In genomic region chr1:106602941-106603340, GRCm38 (mm10) we compare ENCODE assay signal across 9 mouse cellular contexts.
A peak's percentile ranks its signal among the peaks of the same experiment; 100 is the strongest.
DNase-seq lines count a peak whose midpoint lies in the region; ATAC-seq lines count a peak whose summit lies in the region.
"Had no signal": no experiment of that assay in that cellular context is flagged by ENCODE, and none has a peak within 500 bp of the region (broad histone marks: within the 10 kb centered on the region; RNA-seq: fewer than 3 reads in every experiment).

No protein-coding gene starts in this region.

- ATAC-seq in forebrain, embryonic 15.5 days (replicated peaks), result peak; percentile 92
- ATAC-seq in midbrain, embryonic 13.5 days, result peak; percentile 87

- H3K36me3 ChIP-seq in heart, embryonic 10.5 days, result no peaks in the 10 kb centered on the region
- no peaks in the 10 kb centered on the region for H3K36me3 ChIP-seq in forebrain, embryonic 15.5 days
- no peaks in the 10 kb centered on the region for H3K36me3 ChIP-seq in midbrain, embryonic 13.5 days
- H3K36me3 ChIP-seq: liver, embryonic 13.5 days had no signal

- 0 out of 2 replicates have a peak overlapping the region, but pooled peaks have one; percentile 0 for H3K4me2 ChIP-seq in forebrain, embryonic 15.5 days (replicated peaks)
- H3K4me2 ChIP-seq in midbrain, embryonic 13.5 days (replicated peaks), result no peak overlapping the region
- H3K4me2 ChIP-seq: liver, embryonic 13.5 days had no signal

- H3K27me3 ChIP-seq in heart, embryonic 10.5 days (ENCODE audit: insufficient read depth, poor library complexity, severe bottlenecking), result no peaks in the 10 kb centered on the region
- H3K27me3 ChIP-seq in forebrain, embryonic 15.5 days, result no peaks in the 10 kb centered on the region
- H3K27me3 ChIP-seq in midbrain, embryonic 13.5 days, result no peaks in the 10 kb centered on the region
- H3K27me3 ChIP-seq: liver, embryonic 13.5 days had no signal

- peaks cover 20% of the 10 kb centered on the region for H3K4me1 ChIP-seq in heart, embryonic 10.5 days
- peaks cover 15% of the 10 kb centered on the region for H3K4me1 ChIP-seq in forebrain, embryonic 15.5 days
- peaks cover 15% of the 10 kb centered on the region for H3K4me1 ChIP-seq in midbrain, embryonic 13.5 days (replicated peaks)
- H3K4me1 ChIP-seq: liver, embryonic 13.5 days had no signal

- H3K9ac ChIP-seq in forebrain, embryonic 15.5 days (replicated peaks), result no peak overlapping the region
- H3K9ac ChIP-seq in midbrain, embryonic 13.5 days (replicated peaks), result no peak overlapping the region
- H3K9ac ChIP-seq: liver, embryonic 13.5 days had no signal

- intact Hi-C loops in heart, postnatal 14 days (cut with DNase I), result no loop called here
- intact Hi-C loops in gastrocnemius, postnatal 14 days (cut with DNase I; ENCODE audit: low total_unique reads), result no loop called here

- H3K27ac ChIP-seq in heart, embryonic 10.5 days, result peak overlapping the region; percentile 74
- H3K27ac ChIP-seq in forebrain, embryonic 15.5 days (replicated peaks), result peak overlapping the region; percentile 15; the same call in 1 of the 2 replicates
- H3K27ac ChIP-seq in midbrain, embryonic 13.5 days, result peak overlapping the region; percentile 40
- H3K27ac ChIP-seq: liver, embryonic 13.5 days had no signal

- 7% methylated on average over 6 of the region's 6 CpGs for WGBS in heart, embryonic 10.5 days
- WGBS in forebrain, embryonic 15.5 days, result 9% methylated on average over 6 of the region's 6 CpGs
- WGBS in midbrain, embryonic 13.5 days, result 36% methylated on average over 6 of the region's 6 CpGs

- DNase-seq in heart, embryonic 10.5 days (ENCODE audit: low spot score), result no peak
- DNase-seq in heart, postnatal 14 days, result no peak
- peak; percentile 33 for DNase-seq in ovary, postnatal 36 days (ENCODE audit: low spot score)
- DNase-seq in ovary, postnatal 14 days (ENCODE audit: low spot score), result no peak
- DNase-seq in gastrocnemius, postnatal 14 days, result no peak
- DNase-seq in gastrocnemius, postnatal 10 days, result no peak
- DNase-seq: liver, embryonic 13.5 days had no signal

- H3K4me3 ChIP-seq in heart, embryonic 10.5 days, result peak overlapping the region; percentile 29; the same call in 1 of the 2 replicates
- H3K4me3 ChIP-seq in forebrain, embryonic 15.5 days, result no peak overlapping the region
- H3K4me3 ChIP-seq in midbrain, embryonic 13.5 days (replicated peaks), result no peak overlapping the region
- H3K4me3 ChIP-seq: liver, embryonic 13.5 days had no signal

- H3K9me3 ChIP-seq in heart, embryonic 10.5 days, result no peaks in the 10 kb centered on the region
- H3K9me3 ChIP-seq in forebrain, embryonic 15.5 days, result no peaks in the 10 kb centered on the region
- no peaks in the 10 kb centered on the region for H3K9me3 ChIP-seq in midbrain, embryonic 13.5 days
- H3K9me3 ChIP-seq: liver, embryonic 13.5 days had no signal

Comparison
In these comparisons a context has a peak if more than half of its experiments do, and no peak if none do; other contexts are left out.
1. H3K27ac ChIP-seq: peak in every context shown above with its lines; median percentile 74 in heart, embryonic 10.5 days; 40 in midbrain, embryonic 13.5 days; 15 in forebrain, embryonic 15.5 days.